25 mouse cellular contexts compared by ENCODE assay signal in the genomic region with DNA sequence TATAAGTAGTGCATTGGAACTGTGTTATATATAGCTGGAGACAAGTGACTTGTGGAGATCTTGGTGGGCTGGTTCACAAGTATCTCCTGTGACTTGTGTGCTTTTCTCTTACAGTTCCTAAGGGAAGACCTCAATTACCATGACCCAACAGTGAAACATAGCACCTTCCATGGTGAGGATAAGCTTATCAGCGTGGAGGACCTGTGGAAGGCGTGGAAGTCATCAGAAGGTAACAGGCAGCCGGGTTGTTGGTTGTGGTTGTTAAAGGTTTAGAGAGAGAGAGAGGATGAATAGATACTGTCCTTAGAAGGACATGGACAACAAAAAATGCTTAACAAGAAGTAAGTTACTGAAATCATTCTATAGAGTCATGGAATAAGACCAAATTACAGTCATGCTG.
"Had no signal": no experiment of that assay in that cellular context is flagged by ENCODE, and none has a peak within 500 bp of the region (broad histone marks: within the 10 kb centered on the region; RNA-seq: fewer than 3 reads in every experiment).

No protein-coding gene starts in this region.

- ATAC-seq: forebrain, embryonic 15.5 days; forebrain, postnatal 0 days; hindbrain, postnatal 0 days; intestine, embryonic 16.5 days had no signal

- H3K4me1 ChIP-seq: heart, embryonic 10.5 days; heart, embryonic 12.5 days; hindbrain, embryonic 10.5 days; hindbrain, embryonic 12.5 days; kidney, embryonic 15.5 days; limb, embryonic 13.5 days had no signal

- H3K27me3 ChIP-seq: forebrain, embryonic 15.5 days; heart, embryonic 12.5 days; hindbrain, embryonic 12.5 days; kidney, embryonic 15.5 days; limb, embryonic 13.5 days had no signal

- DNase-seq: forebrain, postnatal 0 days; gastrocnemius, postnatal 14 days; gastrocnemius, postnatal 36 days; heart, adult 11 months; heart, postnatal 10 days; heart, postnatal 4 days; kidney, adult 11 months; kidney, adult 2 months; kidney, adult 9 months; kidney, postnatal 14 days; kidney, postnatal 36 days; layer of hippocampus, adult 9-11 months; layer of hippocampus, postnatal 36 days; left cerebral cortex, postnatal 4 days had no signal

- H3K4me2 ChIP-seq: forebrain, embryonic 15.5 days; heart, embryonic 12.5 days; hindbrain, embryonic 12.5 days; hindbrain, embryonic 14.5 days; kidney, embryonic 15.5 days; limb, embryonic 13.5 days had no signal

- H3K9me3 ChIP-seq: forebrain, embryonic 15.5 days; heart, embryonic 10.5 days; heart, embryonic 12.5 days; hindbrain, embryonic 10.5 days; hindbrain, embryonic 12.5 days; kidney, embryonic 15.5 days; limb, embryonic 13.5 days had no signal

- H3K36me3 ChIP-seq: forebrain, embryonic 15.5 days; heart, embryonic 10.5 days; heart, embryonic 12.5 days; hindbrain, embryonic 10.5 days; hindbrain, embryonic 12.5 days; kidney, embryonic 15.5 days; limb, embryonic 13.5 days had no signal

- H3K4me3 ChIP-seq: forebrain, embryonic 15.5 days; heart, embryonic 10.5 days; heart, embryonic 12.5 days; hindbrain, embryonic 10.5 days; hindbrain, embryonic 12.5 days; kidney, embryonic 15.5 days; limb, embryonic 13.5 days had no signal

- H3K9ac ChIP-seq: forebrain, embryonic 15.5 days; forebrain, postnatal 0 days; heart, embryonic 12.5 days; hindbrain, embryonic 12.5 days; hindbrain, embryonic 14.5 days; kidney, embryonic 15.5 days; limb, embryonic 13.5 days had no signal

- H3K27ac ChIP-seq: forebrain, embryonic 15.5 days; heart, embryonic 10.5 days; hindbrain, embryonic 10.5 days; hindbrain, embryonic 12.5 days; hindbrain, embryonic 14.5 days; hindbrain, postnatal 0 days; kidney, embryonic 15.5 days; kidney, postnatal 0 days; limb, embryonic 13.5 days had no signal
